Mouse (Mus musculus) midbrain, postnatal 0 days (tissue): Measurements from ENCODE around the gene Ctsh. TPM values are rescaled to one million over a fixed set of nuclear protein-coding genes. Genes with fewer than 3 reads are reported as not detected.

ENCODE experiments used
- ATAC-seq: fragments of 200-750 bp; cut with Nextera tagmentation; 2 replicates; pipeline ENCODE4 v1.8.0; 2017; ENCODE audit warnings: moderate number of reproducible peaks, mild to moderate bottlenecking, moderate TSS enrichment, moderate library complexity; ENCODE audit not compliant: low FRiP score
- DNase-seq: peaks from one replicate; pipeline ENCODE4 v3.0.0-alpha.2; 2015; ENCODE audit warnings: low spot score
- H3K27ac ChIP-seq: fragments of 300-500 bp; sonication (generic); 2 replicates; pipeline ENCODE4 v1.5.1; 2014; ENCODE audit warnings: low read depth, mild to moderate bottlenecking, low read length, mixed read lengths
- H3K27me3 ChIP-seq: fragments of 300-500 bp; sonication (generic); 2 replicates; pipeline ENCODE4 v1.6.1; 2014; ENCODE audit warnings: low read length, control low read depth, mixed read lengths; ENCODE audit not compliant: insufficient read depth
- H3K36me3 ChIP-seq: fragments of 300-500 bp; sonication (generic); 2 replicates; pipeline ENCODE4 v1.6.1; 2014; ENCODE audit warnings: low read length, control low read depth, mixed read lengths; ENCODE audit not compliant: insufficient read depth
- H3K4me1 ChIP-seq: fragments of 300-500 bp; sonication (generic); 2 replicates; pipeline ENCODE4 v1.6.1; 2014; ENCODE audit warnings: mild to moderate bottlenecking, control low read depth, antibody characterized with exemption, low read length, mixed read lengths; ENCODE audit not compliant: insufficient read depth
- H3K4me2 ChIP-seq: fragments of 300-500 bp; sonication (generic); 2 replicates; pipeline ENCODE4 v1.6.1; 2014; ENCODE audit warnings: low read depth, mild to moderate bottlenecking, low read length, mixed read lengths; ENCODE audit not compliant: poor library complexity, severe bottlenecking
- H3K4me3 ChIP-seq: fragments of 300-500 bp; sonication (generic); 2 replicates; pipeline ENCODE4 v1.5.1; 2014; ENCODE audit warnings: low read depth, mild to moderate bottlenecking, low read length, moderate library complexity
- H3K9ac ChIP-seq: fragments of 300-500 bp; sonication (generic); replicated peaks from 2 replicates; pipeline ENCODE4 v1.6.1; 2014; ENCODE audit warnings: mild to moderate bottlenecking, low read length, moderate library complexity, mixed read lengths; ENCODE audit not compliant: poor library complexity, severe bottlenecking
- H3K9me3 ChIP-seq: fragments of 300-500 bp; sonication (generic); 2 replicates; pipeline ENCODE4 v1.6.1; 2016; ENCODE audit warnings: low read length, control low read depth
- CTCF ChIP-seq: IDR thresholded peaks from 2 replicates; pipeline ENCODE4 v1.5.1; 2016; ENCODE audit warnings: antibody characterized with exemption, mild to moderate bottlenecking
- WGBS: fragments of 180-500 bp; shearing (Covaris S2); extraction: QIAGEN DNeasy Blood & Tissue Kit; methylation state at CpG from one replicate; pipeline ENCODE4 v1.1.7; 2014; 5-methylcytosine and 5-hydroxymethylcytosine counted together
- polyA plus RNA-seq: library from polyadenylated mRNA; unstranded; fragments of >200 nt; fragmentation: Nextera tagmentation; extraction: Ambion mirVana; gene quantifications from 2 replicates; pipeline ENCODE4 v1.2.1, GENCODE M21; 2015
- total RNA-seq: library from RNA; depleted of rRNA; stranded (reverse); fragments of >200 nt; gene quantifications from 2 replicates; pipeline ENCODE4 v1.2.3, GENCODE M21; 2014

The Ctsh gene
- total and polyA plus RNA-seq, 2 experiments from 2014 or later, result 21.4 to 35.5 TPM

- H3K36me3 ChIP-seq, result no peaks in the 10 kb centered on the region
- H3K27ac ChIP-seq, result no peak overlapping the region
- no peak for ATAC-seq
- no peaks in the 10 kb centered on the region for H3K27me3 ChIP-seq
- no peak for DNase-seq
- 78% methylated on average over 6 of the region's 6 CpGs for WGBS
- H3K9ac ChIP-seq, result no peak overlapping the region
- no peaks in the 10 kb centered on the region for H3K9me3 ChIP-seq
- no peak for TF ChIP-seq CTCF
- no peak overlapping the region for H3K4me3 ChIP-seq
- H3K4me2 ChIP-seq, result no peak overlapping the region
- no peaks in the 10 kb centered on the region for H3K4me1 ChIP-seq
Measured at GRCm38 (mm10) chr9:90016204-90016603, 37.7 kb upstream of the Ctsh start.

- H3K27ac ChIP-seq, result no peak overlapping the region
- H3K9ac ChIP-seq, result no peak overlapping the region
- 89% methylated on average over 6 of the region's 6 CpGs for whole genome bisulfite sequencing
- DNase-seq (no peak), ATAC-seq (no peak)
- no peaks in the 10 kb centered on the region for H3K4me1 ChIP-seq
- H3K4me2 ChIP-seq, result no peak overlapping the region
- H3K9me3 ChIP-seq, result no peaks in the 10 kb centered on the region
- H3K27me3 ChIP-seq, result no peaks in the 10 kb centered on the region
- H3K4me3 ChIP-seq, result no peak overlapping the region
- no peaks in the 10 kb centered on the region for H3K36me3 ChIP-seq
- TF ChIP-seq CTCF, result no peak
Measured at GRCm38 (mm10) chr9:90020866-90021265, 33.1 kb upstream of the Ctsh start.

DNA sequence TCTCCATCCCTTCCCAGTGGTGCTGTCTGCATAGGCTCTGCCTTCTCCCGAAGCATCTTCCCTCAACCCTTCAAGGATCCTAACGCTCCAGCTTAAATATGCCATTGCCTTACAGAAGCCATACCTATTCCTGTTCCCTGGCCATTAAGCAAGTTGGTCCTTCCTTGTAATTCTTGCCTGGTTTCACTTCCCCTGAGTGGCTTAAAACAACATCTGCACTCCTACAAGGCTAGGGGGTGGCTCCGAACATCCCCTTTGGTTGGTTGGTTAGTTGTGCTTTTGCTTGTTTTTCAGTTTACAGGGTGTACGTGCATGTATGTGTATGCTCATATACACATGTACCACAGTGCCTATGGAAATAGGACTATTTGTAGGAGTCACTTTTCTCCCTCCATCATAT, 32.5 kb upstream of the Ctsh start:
- Histone ChIP-seq H3K27me3 (no peaks in the 10 kb centered on the region), H3K36me3 (no peaks in the 10 kb centered on the region), H3K27ac (no peak overlapping the region), H3K9ac (no peak overlapping the region), H3K9me3 (no peaks in the 10 kb centered on the region), H3K4me3 (no peak overlapping the region), H3K4me2 (no peak overlapping the region), H3K4me1 (no peaks in the 10 kb centered on the region)
- TF ChIP-seq CTCF, result no peak
- ATAC-seq (no peak), DNase-seq (no peak)
- 88% methylated on average over 4 of the region's 4 CpGs for WGBS

GRCm38 (mm10) chr9:90027709-90028108, 26.2 kb upstream of the Ctsh start:
- Histone ChIP-seq H3K4me2 (no peak overlapping the region), H3K27me3 (no peaks in the 10 kb centered on the region), H3K36me3 (no peaks in the 10 kb centered on the region), H3K4me3 (no peak overlapping the region), H3K4me1 (no peaks in the 10 kb centered on the region), H3K9me3 (no peaks in the 10 kb centered on the region), H3K27ac (no peak overlapping the region), H3K9ac (no peak overlapping the region)
- TF ChIP-seq CTCF, result no peak
- DNase-seq (no peak), ATAC-seq (no peak)
- WGBS, result 92% methylated on average over 6 of the region's 6 CpGs

- no peak for TF ChIP-seq CTCF
- no peak overlapping the region for H3K4me2 ChIP-seq
- H3K9ac ChIP-seq, result no peak overlapping the region
- ATAC-seq, result no peak
- no peaks in the 10 kb centered on the region for H3K27me3 ChIP-seq
- H3K9me3 ChIP-seq, result no peaks in the 10 kb centered on the region
- no peaks in the 10 kb centered on the region for H3K4me1 ChIP-seq
- 91% methylated on average over 4 of the region's 4 CpGs for WGBS
- no peak for DNase-seq
- H3K27ac ChIP-seq, result no peak overlapping the region
- no peaks in the 10 kb centered on the region for H3K36me3 ChIP-seq
- no peak overlapping the region for H3K4me3 ChIP-seq
Measured at GRCm38 (mm10) chr9:90033922-90034321, 20.0 kb upstream of the Ctsh start.

DNA sequence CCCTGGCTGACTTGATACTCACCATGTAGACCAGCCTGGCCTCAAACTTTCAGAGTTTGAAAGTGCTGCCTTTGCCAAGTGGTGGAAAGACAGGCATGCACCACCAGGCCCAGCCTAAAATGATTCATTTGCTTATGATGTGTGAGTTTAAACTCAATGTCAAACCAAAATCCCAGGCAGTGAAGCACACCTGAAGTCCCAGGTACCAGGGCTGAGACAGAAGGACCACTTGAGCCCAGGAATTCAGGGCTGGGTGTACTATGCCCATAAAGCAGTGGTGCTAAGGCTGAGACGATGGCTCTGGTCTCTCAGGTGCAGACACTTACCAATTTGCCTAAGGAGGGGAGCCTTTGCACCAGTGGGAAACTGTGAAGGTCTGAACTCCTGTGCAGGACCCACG, 18.8 kb upstream of the Ctsh start:
- Histone ChIP-seq H3K27me3 (no peaks in the 10 kb centered on the region), H3K4me1 (no peaks in the 10 kb centered on the region), H3K4me2 (no peak overlapping the region), H3K9me3 (no peaks in the 10 kb centered on the region), H3K9ac (no peak overlapping the region), H3K4me3 (no peak overlapping the region), H3K27ac (no peak overlapping the region), H3K36me3 (no peaks in the 10 kb centered on the region)
- ATAC-seq (no peak), DNase-seq (no peak)
- WGBS, result 82% methylated on average over 2 of the region's 2 CpGs
- TF ChIP-seq CTCF, result no peak
